Mouse (Mus musculus) colon, adult 2 months (tissue): ENCODE measurements around the gene Dcun1d5. TPM values are rescaled to one million over a fixed set of nuclear protein-coding genes. Genes with fewer than 3 reads are reported as not detected.

Experiments used
- polyA plus RNA-seq: library from polyadenylated mRNA; depleted of rRNA; stranded (reverse); fragments of >200 nt; gene quantifications from 2 replicates; pipeline ENCODE4 v1.2.3, GENCODE M21; 2012; rRNA removed

The Dcun1d5 gene
- 34.8 and 38.2 TPM in 2 replicates for polyA plus RNA-seq

DNA sequence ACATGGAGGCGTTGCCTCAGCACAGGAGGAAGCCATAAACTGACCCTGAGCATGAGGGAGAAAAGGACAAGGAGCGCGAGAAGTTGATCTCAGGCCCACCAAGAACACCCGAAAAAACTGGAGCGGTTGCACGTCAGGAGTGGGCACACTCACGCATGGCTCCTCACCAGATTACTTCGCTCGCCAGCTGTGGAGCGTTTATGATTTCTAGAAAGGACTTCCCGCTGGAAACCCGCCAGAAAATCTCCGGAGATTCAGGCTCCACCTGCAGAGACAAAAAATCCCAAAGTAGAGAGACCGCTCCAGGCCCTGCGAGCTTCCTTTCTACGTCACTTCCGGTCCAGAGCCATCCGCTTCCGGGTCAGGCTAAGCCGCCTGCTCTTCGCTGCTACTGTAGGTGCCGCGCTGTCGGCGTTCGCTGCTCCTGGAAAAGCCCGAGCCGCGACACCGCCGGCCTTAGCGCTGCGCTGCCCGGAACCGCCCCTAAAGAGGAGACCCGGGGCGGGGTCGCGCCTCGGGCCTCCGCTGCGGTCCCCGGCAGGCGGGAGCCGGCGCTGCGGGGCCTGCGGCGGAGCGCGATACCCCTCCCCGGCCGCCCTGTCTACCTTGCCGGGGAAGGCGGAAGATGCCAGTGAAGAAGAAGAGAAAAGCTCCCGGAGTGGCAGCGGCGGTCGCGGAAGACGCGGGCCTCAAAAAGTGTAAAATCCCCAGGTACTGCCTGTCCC is at the start of gene Dcun1d5, which contains the start of gene Dync2h1:
Gene Dcun1d5, plus strand, starts transcription at position 349 of the 725 bp plus-strand sequence.
Gene Dync2h1, minus strand, starts transcription at position 275 of the 725 bp plus-strand sequence.

Other genes with a start within 250 kb of the Dcun1d5 start
- 0.23 and 0.36 TPM in 2 replicates for gene Dync2h1, start 74 bp upstream of the Dcun1d5 start, polyA plus RNA-seq
- 0.47 and 0.51 TPM in 2 replicates for gene Mmp13, start 88.0 kb downstream of the Dcun1d5 start, polyA plus RNA-seq
- gene Mmp12, start 159.9 kb downstream of the Dcun1d5 start, polyA plus RNA-seq, result 0.34 and 0.44 TPM in 2 replicates
- gene Mmp1b, start 203.5 kb downstream of the Dcun1d5 start, polyA plus RNA-seq, result not detected in 2 replicates